Mouse (Mus musculus) E14TG2a.4 (cell line): Measurements from ENCODE around the gene Fam53b.

Experiments
- CTCF ChIP-seq: conservative IDR thresholded peaks from 2 replicates; pipeline ENCODE4 v1.5.1; 2014; ENCODE audit warnings: low read length
- NANOG ChIP-seq: IDR thresholded peaks from 2 replicates; pipeline ENCODE4 v1.6.1; 2014; ENCODE audit warnings: borderline replicate concordance, low read length, mixed read lengths
- POU5F1 ChIP-seq: IDR thresholded peaks from 2 replicates; pipeline ENCODE4 v1.6.1; 2014; ENCODE audit warnings: low read length, borderline replicate concordance

DNA sequence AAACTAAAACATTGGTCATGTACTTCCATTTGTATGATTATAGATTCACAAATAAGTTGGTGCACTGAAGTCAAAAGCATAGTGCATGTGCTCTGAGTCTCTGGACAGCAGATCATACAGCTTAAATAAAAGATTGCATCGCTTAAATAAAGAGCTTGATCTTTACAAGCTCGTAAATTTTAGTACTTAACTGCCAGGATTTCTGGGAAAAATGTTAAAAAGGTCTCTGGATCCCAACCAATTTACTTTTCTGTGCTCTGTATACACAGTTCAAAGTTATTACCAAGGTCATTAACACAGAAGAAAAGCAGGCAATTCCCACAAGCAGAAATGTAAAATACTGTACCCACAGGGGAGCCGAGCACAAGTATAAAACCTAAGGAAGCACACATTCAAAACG, 17.3 kb upstream of the Fam53b start:
- TF ChIP-seq CTCF (no peak), NANOG (no peak), POU5F1 (no peak)
